Mouse (Mus musculus): ENCODE results near the gene Cdh4.

Cdh4 gene

DNA sequence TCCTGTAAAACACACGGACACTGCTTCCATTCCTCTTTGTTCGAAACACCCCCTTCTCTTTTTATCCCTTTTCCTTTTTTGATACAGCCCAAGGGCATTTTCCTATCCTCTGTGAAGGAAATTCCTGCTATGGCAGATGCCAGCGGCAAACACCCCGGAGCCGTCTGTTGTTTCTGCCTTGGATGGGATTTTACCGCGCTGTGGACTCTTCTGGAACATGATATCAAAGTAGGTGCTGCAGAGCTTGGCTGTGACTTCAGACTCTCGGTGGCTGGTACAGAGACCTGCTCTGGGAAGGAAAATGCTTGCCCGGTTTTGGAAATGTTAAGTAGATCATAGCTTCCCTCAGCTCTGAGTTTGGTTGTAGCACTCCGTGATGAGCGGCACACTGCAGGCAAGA is 156.7 kb downstream of the Cdh4 start:
- no peak for DNase-seq (ENCODE audit: low spot score)

DNA sequence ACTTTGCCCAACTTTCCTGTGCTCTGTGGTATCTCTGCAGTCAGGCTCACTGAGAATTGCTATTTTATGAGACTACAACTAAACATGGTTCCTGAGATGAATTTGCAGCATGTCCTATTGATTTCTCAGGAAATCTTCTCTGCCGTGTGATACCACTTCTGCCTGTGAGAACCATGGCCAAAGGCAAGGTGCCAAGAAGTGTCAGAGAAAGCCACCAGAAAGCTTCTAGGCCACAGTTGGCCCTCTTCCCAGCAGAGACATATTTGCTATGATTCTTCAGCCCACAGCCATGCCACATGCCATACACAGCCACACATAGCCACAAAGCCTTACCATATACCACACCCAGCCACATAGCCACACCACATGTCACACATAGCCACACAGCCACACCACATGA is 157.7 kb downstream of the Cdh4 start:
- DNase-seq (ENCODE audit: low spot score), result no peak

DNA sequence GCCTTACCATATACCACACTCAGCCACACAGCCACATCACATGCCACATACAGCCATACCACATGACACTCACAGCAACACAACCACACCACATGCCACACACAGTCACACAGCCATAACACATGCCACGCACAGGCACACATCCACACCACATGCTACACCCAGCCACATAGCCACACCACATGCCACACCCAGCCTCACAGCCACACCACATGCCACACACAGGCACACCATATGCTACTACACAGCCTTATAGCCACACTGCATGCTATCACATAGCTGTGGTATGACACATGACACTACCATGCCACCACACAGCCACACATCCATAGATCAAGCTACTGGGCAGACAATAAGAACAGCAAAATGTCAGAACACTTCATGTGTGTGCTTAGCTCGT is 158.1 kb downstream of the Cdh4 start:
- DNase-seq (ENCODE audit: low spot score), result no peak

DNA sequence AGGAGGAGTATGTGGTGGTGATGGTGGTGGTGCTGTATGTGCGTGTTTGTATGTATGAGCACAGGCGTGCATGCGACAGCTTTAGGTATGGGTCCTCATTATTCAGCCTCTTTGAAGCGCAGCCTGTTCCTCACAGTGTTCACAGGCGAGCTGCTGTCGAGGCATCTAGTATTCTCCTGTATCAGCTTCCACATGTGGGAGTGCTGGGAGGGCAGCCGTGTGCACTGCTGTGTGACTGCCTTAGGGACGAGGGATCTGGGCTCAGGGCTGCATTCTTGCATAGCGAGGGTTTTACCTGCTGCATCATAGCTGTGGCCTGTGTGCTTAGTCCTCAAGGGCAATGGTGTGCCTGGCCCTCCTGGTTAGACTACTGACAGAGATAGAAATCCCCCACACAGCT is 158.9 kb downstream of the Cdh4 start:
- DNase-seq (ENCODE audit: low spot score), result no peak

DNA sequence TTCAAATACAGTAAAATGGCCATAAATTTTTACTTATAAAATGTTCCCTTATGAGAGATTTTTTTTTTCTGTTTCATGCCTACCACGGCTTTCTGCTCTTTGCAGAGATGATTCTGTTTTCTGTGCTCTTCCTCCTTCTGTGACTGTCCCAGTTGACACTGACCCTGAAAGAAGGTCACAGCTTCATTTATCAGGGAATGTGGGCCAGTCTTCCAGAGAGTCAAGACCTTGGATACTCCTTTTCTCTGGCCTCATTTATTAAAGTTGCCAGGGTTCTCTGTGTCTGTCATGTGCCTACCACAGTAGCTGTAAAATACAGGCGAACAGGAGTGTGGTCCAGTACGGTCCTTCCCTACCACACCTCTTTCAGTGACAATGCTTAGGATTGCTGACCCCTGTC is 162.5 kb downstream of the Cdh4 start:
- DNase-seq (ENCODE audit: low spot score), result no peak

DNA sequence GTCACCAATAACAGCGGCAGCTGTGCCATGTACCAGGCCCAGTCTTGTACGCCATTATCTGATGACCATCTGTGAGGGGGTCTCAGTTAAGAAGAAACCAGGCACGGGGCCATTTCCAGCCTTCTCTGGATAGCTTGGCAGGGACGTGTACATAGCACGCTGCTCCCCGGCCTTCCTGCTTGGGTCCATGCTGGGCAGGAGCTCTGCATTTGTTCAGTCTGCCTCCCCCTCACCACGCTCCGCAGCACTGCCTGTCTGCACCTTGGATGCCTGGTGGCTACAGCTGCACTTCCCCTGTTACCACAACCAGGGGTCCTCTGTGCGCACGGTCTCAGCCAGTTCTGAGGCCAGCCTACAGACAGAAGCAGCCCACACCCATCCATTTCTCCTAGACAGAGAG is 163.0 kb downstream of the Cdh4 start:
- no peak for DNase-seq (ENCODE audit: low spot score)

DNA sequence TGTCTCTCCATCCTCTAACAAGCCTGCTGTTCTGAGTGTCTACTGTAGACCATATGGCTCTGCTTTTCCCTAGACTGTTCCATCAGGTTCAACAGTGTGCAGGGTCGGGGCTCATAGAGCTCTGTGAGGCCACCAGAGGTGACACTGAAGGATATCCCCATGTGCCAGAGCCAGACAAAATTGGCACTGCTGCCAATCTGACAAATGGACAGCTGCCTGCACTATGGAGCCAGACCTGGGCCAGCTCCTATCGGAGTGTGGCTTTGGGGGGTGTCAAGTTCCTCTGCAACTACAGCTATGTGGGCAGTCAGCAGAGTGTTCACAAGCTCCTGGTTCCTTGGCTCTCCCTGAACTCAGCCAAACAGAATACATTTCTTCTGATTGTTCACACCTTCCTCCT is 164.1 kb downstream of the Cdh4 start:
- no peak for DNase-seq (ENCODE audit: low spot score)

DNA sequence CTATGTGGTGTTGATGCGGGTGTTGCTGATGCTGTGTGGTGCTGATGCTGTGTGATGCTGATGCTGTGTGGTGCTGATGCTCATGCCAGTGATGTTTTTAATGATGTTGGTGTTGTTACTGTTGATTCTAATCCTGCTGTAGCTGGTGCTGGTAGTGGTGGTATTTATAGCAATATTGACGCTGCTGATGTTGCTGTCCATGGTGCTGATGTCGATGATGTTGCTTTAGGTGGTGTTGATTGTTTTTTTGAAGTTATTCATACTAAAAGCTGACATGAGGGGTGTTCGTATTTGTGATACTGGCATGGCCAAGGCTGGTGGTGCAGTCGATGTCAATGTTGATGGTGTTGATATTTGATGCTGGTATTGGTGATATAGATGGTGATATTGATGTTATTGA is 173.7 kb downstream of the Cdh4 start:
- DNase-seq (ENCODE audit: low spot score), result no peak

DNA sequence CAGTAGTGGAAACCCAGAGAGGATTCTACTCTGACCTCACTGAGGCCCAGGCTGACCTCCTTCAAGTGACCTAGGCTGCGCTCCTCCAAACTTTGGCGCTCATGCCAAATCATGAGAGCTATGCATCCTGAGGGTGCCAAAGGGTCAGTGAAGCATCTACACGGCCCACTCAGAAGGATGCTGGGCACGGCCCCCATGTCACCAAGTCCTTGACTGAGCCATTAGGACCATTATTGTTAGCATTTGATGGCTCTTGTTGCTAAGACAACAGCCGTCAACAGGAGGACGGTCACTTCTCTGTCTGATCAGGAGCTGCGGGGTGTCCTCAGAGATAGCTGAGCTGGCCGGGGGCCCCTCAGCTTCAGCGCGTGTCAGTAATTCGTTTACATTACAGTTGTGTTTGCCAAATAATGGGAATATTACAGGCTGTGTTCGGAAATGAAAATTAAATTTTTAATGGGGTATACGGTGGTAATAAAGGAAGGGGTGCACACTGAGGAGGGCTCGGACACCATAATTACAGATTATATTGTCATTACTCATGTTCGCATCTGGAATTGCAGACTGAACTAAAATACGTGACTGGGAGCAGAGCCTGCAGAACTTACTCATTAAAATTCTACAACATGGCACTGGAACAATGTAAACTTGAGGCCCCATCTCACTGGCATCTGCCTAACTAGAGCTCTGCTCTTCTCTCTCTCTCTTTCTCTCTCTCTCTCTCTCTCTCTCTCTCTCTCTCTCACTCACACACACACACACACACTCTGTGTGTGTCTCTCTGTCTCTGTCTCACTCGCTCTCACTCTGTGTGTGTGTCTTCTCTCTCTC is 181.6 kb downstream of the Cdh4 start:
- DNase-seq (ENCODE audit: low spot score), result no peak

DNA sequence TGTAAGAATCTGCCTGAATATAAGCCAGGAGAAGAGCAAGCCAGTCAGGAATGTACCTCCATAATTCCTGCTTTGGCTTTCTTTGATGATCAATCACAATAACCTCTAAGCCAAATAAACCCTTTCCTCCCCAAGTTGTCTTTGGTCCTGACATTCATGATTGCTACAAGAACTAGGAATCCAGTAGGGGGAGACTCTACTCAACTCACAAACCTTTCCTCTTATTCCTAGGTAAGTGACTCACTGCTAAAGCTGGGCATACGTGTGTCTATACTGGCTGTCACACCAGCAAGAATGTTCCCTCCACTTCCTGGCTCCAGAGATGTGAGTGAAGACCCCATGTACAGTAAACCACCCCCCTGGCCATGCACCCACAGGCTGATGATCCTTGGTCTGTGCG is 185.3 kb downstream of the Cdh4 start:
- DNase-seq (ENCODE audit: low spot score), result no peak

DNA sequence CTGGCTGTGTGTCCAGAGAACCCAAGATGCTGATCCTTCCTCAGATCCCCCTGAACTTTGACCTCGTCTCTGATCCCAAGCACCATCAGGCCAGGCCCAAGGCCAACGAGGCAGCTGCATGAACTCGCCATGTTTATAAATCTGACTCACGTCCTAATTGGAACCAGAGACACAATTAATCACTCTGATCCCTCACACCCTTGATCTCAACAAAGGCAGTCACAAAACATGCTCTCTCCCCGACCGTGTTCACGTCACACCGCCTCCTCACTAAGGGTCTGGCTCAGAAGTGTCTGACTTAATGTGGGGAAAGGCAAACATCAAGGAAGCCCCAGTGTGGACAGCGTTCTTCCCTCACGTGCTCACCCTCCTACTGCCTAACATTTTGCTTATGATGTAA is 188.5 kb downstream of the Cdh4 start:
- no peak for DNase-seq (ENCODE audit: low spot score)

DNA sequence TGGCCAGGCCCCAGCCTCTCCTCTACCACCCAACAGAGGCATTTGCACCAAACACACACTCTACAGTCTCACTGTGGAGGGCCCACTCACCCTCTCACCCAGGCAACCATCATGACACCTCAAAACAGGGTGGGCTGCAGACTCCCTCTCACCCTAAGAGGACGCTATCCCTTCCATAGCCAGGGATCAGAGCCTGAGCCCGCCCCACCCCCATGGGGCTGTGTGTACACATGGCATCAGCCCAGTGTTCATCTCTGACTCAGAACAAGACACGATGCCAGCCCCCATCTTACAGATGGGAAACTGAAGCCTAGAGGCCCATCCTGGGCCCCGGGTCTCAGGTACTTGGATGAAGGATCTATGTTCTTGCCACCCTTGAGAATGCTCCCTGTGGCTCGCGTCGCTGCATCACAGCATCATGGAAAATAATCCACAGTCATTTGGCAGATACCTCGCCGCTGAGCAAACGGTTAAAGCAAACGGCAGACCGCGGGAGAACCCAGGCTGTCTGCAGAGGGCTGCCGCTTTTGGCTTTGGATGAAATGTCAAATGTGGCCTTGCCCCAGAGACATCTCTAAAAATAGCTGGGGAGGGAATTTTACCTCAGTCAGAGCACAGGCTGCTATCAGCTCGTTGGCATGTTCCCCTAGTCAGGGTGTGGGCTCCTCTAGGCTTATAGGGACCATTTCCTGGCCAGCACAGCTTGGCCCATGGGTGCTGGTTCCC is 198.5 kb downstream of the Cdh4 start:
- no peak for DNase-seq (ENCODE audit: low spot score)

DNA sequence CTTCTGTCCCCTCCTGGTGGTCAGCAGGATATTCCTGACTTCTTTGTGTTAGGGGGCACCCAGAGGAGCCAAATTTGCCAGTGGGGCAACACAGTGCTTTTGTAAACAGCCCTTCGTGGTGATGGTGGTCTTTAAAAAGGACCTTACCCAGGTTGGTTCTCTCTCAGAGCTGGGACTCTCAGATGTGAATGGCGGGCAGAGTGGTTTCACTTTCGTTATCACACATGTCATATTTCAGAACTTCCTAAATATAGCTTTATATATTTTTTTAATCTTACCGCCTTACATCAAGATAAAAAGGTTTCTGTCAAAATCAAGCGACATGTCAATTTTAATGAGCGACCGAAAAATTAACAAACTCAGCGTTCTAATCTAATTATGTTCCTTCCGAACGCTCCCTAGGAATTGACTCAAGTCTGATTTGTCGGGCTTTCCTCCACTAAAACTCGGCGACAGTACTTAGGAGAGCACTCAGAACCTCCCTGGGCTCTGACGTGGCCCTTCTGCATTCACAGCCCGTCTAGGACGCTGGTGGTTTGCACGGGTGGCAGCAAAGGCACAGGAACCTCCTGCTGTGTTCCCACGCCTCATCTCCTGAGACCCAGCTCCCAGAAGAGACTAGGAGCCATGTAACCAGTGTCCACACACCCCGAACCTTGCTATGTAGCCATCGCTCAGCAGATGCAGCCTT is 206.5 kb downstream of the Cdh4 start:
- no peak for DNase-seq (ENCODE audit: low spot score)

DNA sequence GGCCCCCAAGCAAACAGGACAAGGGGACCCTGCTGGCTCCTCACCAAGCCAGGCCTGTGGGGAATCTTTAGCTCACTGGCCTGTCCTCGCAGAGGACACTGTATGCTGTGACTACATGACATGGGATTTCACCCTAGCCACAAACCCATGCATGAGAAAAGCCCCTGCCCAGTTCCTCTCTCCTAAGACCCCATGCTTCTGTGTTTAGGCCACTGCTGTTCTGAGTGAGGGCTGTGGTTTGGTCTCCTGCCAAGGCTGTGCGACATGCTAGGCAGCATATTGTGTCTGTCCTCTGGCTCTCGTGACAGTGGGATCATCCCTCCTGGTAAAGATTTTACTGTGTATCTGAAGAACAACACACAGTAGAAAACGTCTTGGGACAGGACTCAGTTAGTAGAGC is 207.1 kb downstream of the Cdh4 start:
- no peak for DNase-seq (ENCODE audit: low spot score)

DNA sequence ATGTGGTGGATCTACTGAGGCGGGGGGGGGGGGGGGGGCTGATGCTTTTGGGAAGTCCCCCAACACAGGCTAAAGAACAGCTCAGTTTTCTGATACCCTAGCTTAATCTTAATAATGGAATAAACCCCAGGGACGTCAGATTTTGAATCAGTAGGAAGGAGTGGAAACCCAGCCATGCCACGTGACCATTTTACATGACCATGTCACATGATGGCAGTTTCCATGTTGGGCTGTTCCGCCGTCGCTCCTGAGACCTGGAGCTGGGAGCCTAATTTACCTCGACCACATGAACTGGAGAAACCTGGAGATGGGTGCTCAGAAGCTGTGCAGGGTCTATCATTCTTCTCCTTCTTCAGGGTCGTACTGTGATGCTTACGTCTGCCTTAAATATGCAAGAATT is 207.9 kb downstream of the Cdh4 start:
- no peak for DNase-seq (ENCODE audit: low spot score)

DNA sequence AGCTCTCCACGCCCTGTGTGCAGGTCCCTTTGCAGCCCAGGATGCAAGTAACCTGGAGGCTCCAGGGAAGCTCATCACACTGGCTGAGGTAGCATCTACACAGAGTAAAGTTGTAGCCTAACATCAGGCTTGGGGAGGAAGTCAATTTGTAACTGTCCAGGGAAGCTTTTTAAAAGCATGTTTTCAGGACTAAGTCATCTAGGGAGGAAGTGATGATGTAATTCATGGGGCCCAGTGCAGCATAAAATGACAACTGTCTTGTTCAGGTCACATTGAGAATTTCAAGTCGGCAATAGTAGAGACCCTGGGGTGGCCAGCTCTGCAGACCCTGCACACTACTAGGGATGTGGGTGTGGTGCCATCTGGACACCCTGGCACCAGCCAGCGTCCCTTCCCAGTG is 213.3 kb downstream of the Cdh4 start:
- DNase-seq (ENCODE audit: low spot score), result no peak

DNA sequence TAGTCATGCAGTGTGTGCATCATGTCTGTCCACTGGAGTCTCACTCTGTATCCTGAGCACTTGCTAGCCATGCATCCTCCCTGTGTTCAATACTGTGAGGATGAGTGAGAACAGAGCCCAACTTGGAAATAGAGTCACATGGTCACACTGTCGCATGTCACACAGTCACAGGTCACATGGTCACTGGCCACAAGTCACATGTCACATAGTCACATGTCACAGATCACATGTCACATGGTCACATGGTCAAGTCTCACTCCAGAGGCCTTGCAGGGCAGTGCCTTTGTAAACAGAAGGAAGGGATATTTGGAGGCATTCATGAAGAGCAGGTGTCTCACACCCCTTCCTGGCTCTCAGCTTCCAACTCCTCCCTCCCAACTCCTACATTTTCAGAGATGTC is 217.0 kb downstream of the Cdh4 start:
- no peak for DNase-seq (ENCODE audit: low spot score)

DNA sequence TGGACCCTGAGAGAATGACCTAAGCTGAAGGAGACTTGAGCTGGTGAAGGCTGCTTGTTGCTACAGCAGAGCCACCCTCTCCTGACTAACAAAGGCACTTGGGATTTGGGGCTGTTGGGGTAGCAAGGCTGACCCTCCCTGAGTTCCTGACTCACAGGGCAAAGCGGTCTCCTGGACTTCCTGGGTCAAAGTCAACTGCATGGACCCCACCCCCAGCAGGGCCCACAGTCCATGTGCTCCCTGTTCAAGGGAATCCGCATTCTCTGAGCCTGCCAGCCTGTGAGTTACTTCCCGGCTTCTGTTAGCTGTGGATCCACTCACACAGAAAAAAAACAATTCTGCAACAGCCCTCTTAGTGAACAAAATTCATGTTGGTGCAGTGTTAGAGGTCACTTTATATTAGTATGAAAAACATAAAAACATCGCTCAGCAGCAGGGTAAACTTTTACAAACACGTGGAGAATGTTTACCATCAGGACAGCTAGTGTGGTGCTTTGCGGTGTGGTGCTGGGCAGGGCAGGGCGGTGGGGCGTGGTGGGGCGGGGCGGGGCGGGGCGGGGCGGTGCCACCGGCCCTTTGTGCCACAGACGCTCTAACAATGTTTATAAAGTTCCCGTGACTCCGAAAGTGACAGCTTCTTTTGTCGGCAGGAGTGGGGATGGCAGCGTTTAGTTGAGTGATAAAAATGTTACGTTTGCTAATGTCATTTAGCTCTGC is 219.9 kb downstream of the Cdh4 start:
- no peak for DNase-seq (ENCODE audit: low spot score)

DNA sequence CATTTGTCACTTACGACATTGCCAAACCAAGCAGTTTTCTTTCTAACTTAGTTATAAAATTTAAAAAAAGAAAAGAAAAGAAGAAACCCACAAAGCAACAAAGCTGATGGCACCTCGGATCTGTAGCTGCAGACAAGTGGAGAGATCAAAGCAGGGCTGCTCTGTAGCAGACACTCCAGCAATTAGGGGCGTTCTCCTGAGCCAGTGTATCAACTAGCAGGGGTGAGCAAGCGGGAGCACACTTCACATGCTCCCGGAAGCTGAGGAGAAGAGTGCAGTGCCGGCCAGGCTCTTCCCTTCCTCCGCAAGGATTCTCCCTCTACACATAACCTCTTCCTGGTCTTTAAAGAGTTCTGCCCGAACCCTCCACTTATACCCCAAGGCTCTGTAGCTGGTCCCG is 220.5 kb downstream of the Cdh4 start:
- no peak for DNase-seq (ENCODE audit: low spot score)

DNA sequence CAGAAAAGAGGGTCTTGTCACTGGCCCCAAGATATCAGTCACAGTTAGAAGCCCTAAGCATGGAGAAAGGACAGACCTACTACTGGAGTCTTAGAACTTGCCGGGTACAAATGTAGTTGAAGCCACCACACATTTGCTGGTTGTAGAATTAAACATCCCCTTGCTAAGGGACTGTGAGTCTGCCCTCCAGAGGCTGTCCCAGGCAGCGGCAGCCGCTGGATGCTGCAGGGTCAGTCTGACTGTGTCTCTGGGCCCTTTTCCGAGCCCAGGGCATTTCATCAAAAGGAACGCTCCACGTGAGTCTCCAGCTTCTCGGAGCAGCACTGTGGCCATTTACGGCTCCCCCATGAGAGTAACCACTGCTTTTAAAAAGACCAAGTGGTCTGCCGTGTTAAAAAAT is 221.4 kb downstream of the Cdh4 start:
- DNase-seq (ENCODE audit: low spot score), result no peak

DNA sequence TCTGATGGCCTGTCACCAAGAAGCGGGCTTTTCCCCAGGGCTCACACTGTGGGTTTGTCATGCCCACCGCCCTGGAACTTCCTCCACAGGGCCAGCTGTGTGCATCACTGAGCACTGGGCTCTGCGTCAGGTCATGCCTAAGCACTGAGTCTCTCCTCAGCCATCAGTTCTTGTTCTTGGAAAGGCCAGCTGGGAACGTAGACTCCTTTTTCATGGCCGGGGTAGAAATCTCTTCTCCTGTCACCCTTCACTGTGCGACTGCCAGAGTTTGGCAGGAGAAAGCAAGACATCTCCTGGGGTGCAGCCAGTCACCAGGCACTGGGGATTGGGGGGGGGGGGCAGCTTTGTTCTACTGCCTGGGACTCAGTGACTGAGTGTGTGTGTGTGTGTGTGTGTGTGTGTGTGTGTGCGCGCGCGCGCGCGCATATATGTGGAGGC is 222.0 kb downstream of the Cdh4 start:
- DNase-seq (ENCODE audit: low spot score), result no peak

DNA sequence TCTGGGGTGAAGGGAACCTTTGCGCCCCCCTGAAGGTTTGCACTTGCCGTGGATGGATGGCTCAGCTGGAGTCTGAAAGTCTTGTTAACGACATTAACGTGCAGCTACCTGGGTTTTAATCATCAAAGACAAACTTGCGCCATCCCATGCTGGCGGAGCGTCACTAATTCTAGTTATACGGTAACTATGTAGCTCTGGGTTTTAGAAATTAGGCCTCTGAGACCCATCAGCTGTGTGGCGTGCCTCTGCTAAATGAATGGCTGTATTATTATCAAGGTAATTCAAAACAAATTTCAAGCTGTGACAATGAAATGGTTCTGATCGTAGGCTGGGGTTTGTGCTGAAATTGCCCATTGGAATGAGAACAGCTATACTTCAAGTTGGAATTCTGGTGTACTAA is 228.5 kb downstream of the Cdh4 start:
- DNase-seq (ENCODE audit: low spot score), result no peak

DNA sequence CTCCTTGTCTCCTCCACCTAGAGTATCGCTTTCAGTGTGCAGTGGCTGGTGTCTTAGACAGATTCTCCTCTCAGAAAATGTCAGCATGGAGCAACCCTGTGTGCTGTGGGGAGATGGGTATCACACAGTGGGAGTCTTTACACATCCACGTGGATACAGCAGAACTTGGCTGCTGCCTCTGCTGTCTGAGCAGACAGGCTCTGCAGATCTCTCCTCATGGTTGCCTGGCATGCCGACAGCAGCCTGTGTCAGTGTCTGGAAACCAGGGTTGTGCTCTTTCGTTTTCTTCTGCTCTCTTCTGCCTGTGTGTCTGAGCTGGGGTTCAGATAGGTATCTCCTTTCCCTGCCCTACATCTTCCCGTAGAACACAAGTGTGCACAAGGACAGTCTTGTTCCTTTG is 237.6 kb downstream of the Cdh4 start:
- DNase-seq (ENCODE audit: low spot score), result no peak

Measured in c-Kit-positive CD71-positive TER-119-positive erythroid progenitor cells, embryonic 14.5 days (primary cell).